Mouse (Mus musculus) cortical plate, adult 2 months (tissue): ENCODE measurements around the gene Olfr906.

Experiments used
- CTCF ChIP-seq: fragments of 200-500 bp; IDR thresholded peaks from 2 replicates; pipeline ENCODE4 v1.5.1; 2011; ENCODE audit warnings: mild to moderate bottlenecking, control low read depth, low read length; ENCODE audit not compliant: insufficient read depth; ENCODE audit errors: extremely low read depth
- POLR2A ChIP-seq: fragments of 200-500 bp; IDR thresholded peaks from 2 replicates; pipeline ENCODE4 v1.6.1; 2011; ENCODE audit warnings: mild to moderate bottlenecking, low read length, control low read depth; ENCODE audit not compliant: insufficient read depth; ENCODE audit errors: extremely low read depth

DNA sequence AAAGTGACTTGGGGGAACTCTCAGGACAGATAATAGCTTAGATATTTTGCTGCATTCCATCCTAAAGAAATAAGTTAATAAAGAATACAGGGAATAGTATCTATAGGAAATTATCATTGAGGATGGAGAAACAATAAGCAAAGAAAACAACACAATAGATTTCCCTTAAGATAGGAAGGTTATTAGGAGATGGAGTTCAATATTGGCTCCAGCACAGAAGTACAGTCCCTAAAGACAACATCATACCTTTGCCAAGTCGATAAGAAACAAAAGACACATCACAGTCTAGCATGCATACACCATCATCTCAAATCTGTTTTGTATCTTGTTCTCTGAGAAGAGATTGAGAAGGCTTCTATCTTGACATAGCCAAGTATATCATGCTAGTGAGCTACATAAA lies 34.4 kb downstream of the Olfr906 start, which contains the start of gene Olfr911-ps1:
- TF ChIP-seq POLR2A (no peak), CTCF (no peak)
